Mouse (Mus musculus): ENCODE results near the gene Kpnb1. TPM values are rescaled to one million over a fixed set of nuclear protein-coding genes. Genes with fewer than 3 reads are reported as not detected.

Kpnb1 gene
- polyA plus RNA-seq, 1 experiment from 2014 or later, result 34.0 TPM

GRCm38 (mm10) chr11:97221611-97222010 is 33.9 kb upstream of the Kpnb1 start:
- Histone ChIP-seq H3K27me3 (ENCODE audit: insufficient read depth, low read length) (no peaks in the 10 kb centered on the region), H3K4me1 (replicated peaks; ENCODE audit: insufficient read depth, low read length) (no peaks in the 10 kb centered on the region), H3K9me3 (replicated peaks; ENCODE audit: low read length) (no peaks in the 10 kb centered on the region), H3K27ac (no peak overlapping the region), H3K36me3 (ENCODE audit: insufficient read depth, low read length) (peaks cover 51% of the 10 kb centered on the region), H3K9ac (ENCODE audit: low read depth, low read length) (no peak overlapping the region), H3K4me2 (ENCODE audit: low read length) (no peak overlapping the region), H3K4me3 (replicated peaks; ENCODE audit: low read depth, low read length) (no peak overlapping the region)
- no peak for TF ChIP-seq CTCF (IDR thresholded peaks at IDR 0.05; ENCODE audit: low read depth)
- DNase-seq (ENCODE audit: low spot score) (no peak), ATAC-seq (replicated peaks; ENCODE audit: low FRiP score, low read depth) (no peak)
- WGBS, result 97% methylated on average over 2 of the region's 2 CpGs

- no peak for ATAC-seq (replicated peaks; ENCODE audit: low FRiP score, low read depth)
- no peak for DNase-seq (ENCODE audit: low spot score)
- Histone ChIP-seq H3K27me3 (ENCODE audit: insufficient read depth, low read length) (no peaks in the 10 kb centered on the region), H3K4me1 (replicated peaks; ENCODE audit: insufficient read depth, low read length) (no peaks in the 10 kb centered on the region), H3K9ac (ENCODE audit: low read depth, low read length) (no peak overlapping the region), H3K9me3 (replicated peaks; ENCODE audit: low read length) (no peaks in the 10 kb centered on the region), H3K4me3 (replicated peaks; ENCODE audit: low read depth, low read length) (no peak overlapping the region), H3K36me3 (ENCODE audit: insufficient read depth, low read length) (peaks cover 50% of the 10 kb centered on the region), H3K27ac (no peak overlapping the region), H3K4me2 (ENCODE audit: low read length) (no peak overlapping the region)
- TF ChIP-seq CTCF (IDR thresholded peaks at IDR 0.05; ENCODE audit: low read depth), result no peak
- WGBS, result 87% methylated on average over 3 of the region's 3 CpGs
Observed at GRCm38 (mm10) chr11:97220211-97220610, 32.5 kb upstream of the Kpnb1 start.

- TF ChIP-seq CTCF (IDR thresholded peaks at IDR 0.05; ENCODE audit: low read depth), result no peak
- Histone ChIP-seq H3K27me3 (ENCODE audit: insufficient read depth, low read length) (no peaks in the 10 kb centered on the region), H3K27ac (no peak overlapping the region), H3K4me1 (replicated peaks; ENCODE audit: insufficient read depth, low read length) (no peaks in the 10 kb centered on the region), H3K9me3 (replicated peaks; ENCODE audit: low read length) (no peaks in the 10 kb centered on the region), H3K36me3 (ENCODE audit: insufficient read depth, low read length) (peaks cover 65% of the 10 kb centered on the region), H3K4me3 (replicated peaks; ENCODE audit: low read depth, low read length) (no peak overlapping the region), H3K9ac (ENCODE audit: low read depth, low read length) (no peak overlapping the region), H3K4me2 (ENCODE audit: low read length) (no peak overlapping the region)
- ATAC-seq (replicated peaks; ENCODE audit: low FRiP score, low read depth) (no peak), DNase-seq (ENCODE audit: low spot score) (no peak)
- WGBS, result 89% methylated on average over 5 of the region's 5 CpGs
Observed at GRCm38 (mm10) chr11:97214411-97214810, 26.7 kb upstream of the Kpnb1 start.

GRCm38 (mm10) chr11:97210728-97211400 is 23.2 kb upstream of the Kpnb1 start:
- no peak overlapping the region for H3K4me3 ChIP-seq (replicated peaks; ENCODE audit: low read depth, low read length)
- no peaks in the 10 kb centered on the region for H3K27me3 ChIP-seq (ENCODE audit: insufficient read depth, low read length)
- WGBS, result 55% methylated on average over 9 of the region's 9 CpGs
- H3K36me3 ChIP-seq (ENCODE audit: insufficient read depth, low read length), result peaks cover 50% of the 10 kb centered on the region
- TF ChIP-seq CTCF (IDR thresholded peaks at IDR 0.05; ENCODE audit: low read depth), result no peak
- DNase-seq (ENCODE audit: low spot score) (peak; percentile 34), ATAC-seq (replicated peaks; ENCODE audit: low FRiP score, low read depth) (no peak)
- H3K9ac ChIP-seq (ENCODE audit: low read depth, low read length), result no peak overlapping the region
- H3K4me2 ChIP-seq (ENCODE audit: low read length), result no peak overlapping the region
- H3K9me3 ChIP-seq (replicated peaks; ENCODE audit: low read length), result no peaks in the 10 kb centered on the region
- no peaks in the 10 kb centered on the region for H3K4me1 ChIP-seq (replicated peaks; ENCODE audit: insufficient read depth, low read length)
- H3K27ac ChIP-seq, result peak overlapping the region; percentile 31; the same call in 1 of the 2 replicates

DNA sequence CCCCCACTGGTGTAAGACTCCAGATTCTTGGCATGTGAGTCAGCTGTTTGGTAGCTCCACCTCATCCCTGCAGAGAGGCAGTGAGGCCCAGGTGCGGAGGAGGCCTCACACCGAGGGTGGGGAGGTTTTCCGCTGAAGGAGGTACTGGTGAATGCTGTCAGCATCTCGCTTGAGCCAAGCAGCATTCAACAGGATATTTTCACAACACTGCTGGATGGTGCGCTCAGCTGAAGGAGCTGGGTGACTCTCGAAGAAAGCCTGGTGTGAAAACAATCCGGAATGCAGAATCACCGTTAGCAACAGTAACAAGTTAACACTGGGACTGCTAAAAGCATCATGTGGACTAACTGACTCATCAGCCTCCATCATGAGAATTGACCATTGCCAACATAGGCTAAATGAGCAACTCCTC is 19.3 kb upstream of the Kpnb1 start:
- no peak overlapping the region for H3K27ac ChIP-seq
- DNase-seq (ENCODE audit: low spot score), result no peak
- H3K4me2 ChIP-seq (ENCODE audit: low read length), result no peak overlapping the region
- no peak overlapping the region for H3K4me3 ChIP-seq (replicated peaks; ENCODE audit: low read depth, low read length)
- no peaks in the 10 kb centered on the region for H3K4me1 ChIP-seq (replicated peaks; ENCODE audit: insufficient read depth, low read length)
- H3K36me3 ChIP-seq (ENCODE audit: insufficient read depth, low read length), result peaks cover 17% of the 10 kb centered on the region; the same call in 1 of the 2 replicates
- H3K27me3 ChIP-seq (ENCODE audit: insufficient read depth, low read length), result no peaks in the 10 kb centered on the region
- H3K9ac ChIP-seq (ENCODE audit: low read depth, low read length), result no peak overlapping the region
- 71% methylated on average over 8 of the region's 8 CpGs for WGBS
- ATAC-seq (replicated peaks; ENCODE audit: low FRiP score, low read depth), result no peak
- no peaks in the 10 kb centered on the region for H3K9me3 ChIP-seq (replicated peaks; ENCODE audit: low read length)
- TF ChIP-seq CTCF (IDR thresholded peaks at IDR 0.05; ENCODE audit: low read depth), result no peak

GRCm38 (mm10) chr11:97199519-97199918 is 11.8 kb upstream of the Kpnb1 start:
- H3K9me3 ChIP-seq (replicated peaks; ENCODE audit: low read length), result no peaks in the 10 kb centered on the region
- H3K36me3 ChIP-seq (ENCODE audit: insufficient read depth, low read length), result no peaks in the 10 kb centered on the region
- DNase-seq (ENCODE audit: low spot score) (no peak), ATAC-seq (replicated peaks; ENCODE audit: low FRiP score, low read depth) (no peak)
- WGBS, result 87% methylated on average over 6 of the region's 6 CpGs
- no peak overlapping the region for H3K9ac ChIP-seq (ENCODE audit: low read depth, low read length)
- H3K27ac ChIP-seq, result no peak overlapping the region
- TF ChIP-seq CTCF (IDR thresholded peaks at IDR 0.05; ENCODE audit: low read depth), result no peak
- H3K27me3 ChIP-seq (ENCODE audit: insufficient read depth, low read length), result no peaks in the 10 kb centered on the region
- no peak overlapping the region for H3K4me2 ChIP-seq (ENCODE audit: low read length)
- no peak overlapping the region for H3K4me3 ChIP-seq (replicated peaks; ENCODE audit: low read depth, low read length)
- no peaks in the 10 kb centered on the region for H3K4me1 ChIP-seq (replicated peaks; ENCODE audit: insufficient read depth, low read length)

DNA sequence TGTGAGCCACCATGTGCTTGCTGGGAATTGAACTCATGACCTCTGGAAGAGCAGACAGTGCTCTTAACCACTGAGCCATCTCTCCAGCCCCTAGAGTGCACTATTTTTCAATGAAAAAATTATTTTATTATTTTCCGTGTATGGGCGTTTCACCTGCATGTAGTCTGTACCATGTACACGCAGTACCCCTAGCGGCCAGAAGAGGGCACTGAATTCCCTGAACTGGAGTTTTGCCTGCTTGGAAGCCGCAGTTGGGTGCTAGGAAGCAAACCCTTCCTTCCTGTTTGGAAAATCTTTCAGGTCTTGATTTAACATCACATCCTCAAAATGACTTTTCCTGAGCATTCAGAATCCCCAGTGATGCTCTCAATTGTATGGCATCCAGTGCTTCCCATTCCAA is 10.9 kb upstream of the Kpnb1 start:
- 15% methylated on average over 5 of the region's 5 CpGs for WGBS
- DNase-seq (ENCODE audit: low spot score) (peak; percentile 34), ATAC-seq (replicated peaks; ENCODE audit: low FRiP score, low read depth) (no peak)
- Histone ChIP-seq H3K36me3 (ENCODE audit: insufficient read depth, low read length) (no peaks in the 10 kb centered on the region), H3K9me3 (replicated peaks; ENCODE audit: low read length) (no peaks in the 10 kb centered on the region), H3K4me1 (replicated peaks; ENCODE audit: insufficient read depth, low read length) (no peaks in the 10 kb centered on the region), H3K4me2 (ENCODE audit: low read length) (no peak overlapping the region), H3K4me3 (replicated peaks; ENCODE audit: low read depth, low read length) (no peak overlapping the region), H3K27ac (no peak overlapping the region), H3K27me3 (ENCODE audit: insufficient read depth, low read length) (no peaks in the 10 kb centered on the region), H3K9ac (ENCODE audit: low read depth, low read length) (no peak overlapping the region)
- TF ChIP-seq CTCF (IDR thresholded peaks at IDR 0.05; ENCODE audit: low read depth), result peak; percentile 71

Measured in kidney, postnatal 0 days (tissue).